Mouse (Mus musculus) gastrocnemius, adult 8-10 months (tissue): ENCODE results near the gene Itgb1bp1. TPM values are rescaled to one million over a fixed set of nuclear protein-coding genes. Genes with fewer than 3 reads are reported as not detected.

Source experiments
- DNase-seq, 2 experiments: peaks; one replicate each; pipeline ENCODE4 v3.0.0; 2022; ENCODE audit warnings: low spot score in 2 of 2
- total RNA-seq, 4 experiments: library from RNA; stranded (reverse); gene quantifications; 2 replicates each; pipeline ENCODE4 v1.2.4; 2022

Itgb1bp1 gene
- total RNA-seq: 10 to 100 TPM; 40.3 to 53.1 (median 47.7) TPM

DNA sequence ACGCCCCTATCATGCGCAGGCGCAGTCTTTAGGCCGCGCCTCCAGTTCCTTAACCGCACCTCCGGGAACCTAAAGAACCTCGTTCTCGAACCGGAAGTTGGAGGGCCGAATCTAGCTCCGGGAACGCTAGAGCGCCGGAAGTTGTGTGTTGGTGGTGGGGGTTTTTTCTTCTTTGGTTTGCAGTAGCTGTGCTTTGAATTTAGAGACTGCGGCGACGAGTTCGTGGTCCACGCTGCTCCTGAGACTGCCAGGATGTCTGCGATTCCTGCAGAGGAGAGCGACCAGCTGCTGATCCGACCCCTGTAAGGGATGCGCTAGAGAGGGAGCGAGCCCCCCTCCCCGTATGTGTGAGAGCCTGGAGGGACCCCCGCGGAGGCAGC, at the start of gene Itgb1bp1:
TSS of gene Itgb1bp1 (minus strand) at position 42 of the 380 bp plus-strand sequence.
- peak; percentile 98 to 99 for DNase-seq

GRCm38 (mm10) chr12:21335869-21336268, 49.8 kb upstream of the Itgb1bp1 start:
- DNase-seq: no peak

DNA sequence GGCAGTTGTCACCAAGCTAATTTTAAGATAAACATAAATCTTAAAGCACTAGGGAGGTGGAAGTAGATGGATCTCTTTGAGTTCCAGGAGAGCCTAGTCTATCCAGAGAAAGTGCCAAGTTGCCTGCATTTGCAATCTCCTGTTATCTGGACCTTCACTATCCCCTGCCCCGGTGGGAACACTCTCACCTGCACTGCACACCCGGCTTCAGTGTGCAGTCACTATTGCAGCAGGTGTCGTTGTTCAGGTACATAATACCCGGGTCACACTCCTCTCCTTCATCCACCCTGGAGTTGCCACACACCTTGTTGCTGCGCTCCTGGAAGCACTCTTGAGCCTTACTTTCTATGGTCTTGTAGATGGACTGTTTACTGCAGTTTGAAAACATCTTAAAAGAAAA, 47.7 kb upstream of the Itgb1bp1 start:
- no peak for DNase-seq

GRCm38 (mm10) chr12:21333021-21333420, 46.9 kb upstream of the Itgb1bp1 start:
- DNase-seq: no peak

GRCm38 (mm10) chr12:21331711-21332110, 45.6 kb upstream of the Itgb1bp1 start:
- DNase-seq: no peak

DNA sequence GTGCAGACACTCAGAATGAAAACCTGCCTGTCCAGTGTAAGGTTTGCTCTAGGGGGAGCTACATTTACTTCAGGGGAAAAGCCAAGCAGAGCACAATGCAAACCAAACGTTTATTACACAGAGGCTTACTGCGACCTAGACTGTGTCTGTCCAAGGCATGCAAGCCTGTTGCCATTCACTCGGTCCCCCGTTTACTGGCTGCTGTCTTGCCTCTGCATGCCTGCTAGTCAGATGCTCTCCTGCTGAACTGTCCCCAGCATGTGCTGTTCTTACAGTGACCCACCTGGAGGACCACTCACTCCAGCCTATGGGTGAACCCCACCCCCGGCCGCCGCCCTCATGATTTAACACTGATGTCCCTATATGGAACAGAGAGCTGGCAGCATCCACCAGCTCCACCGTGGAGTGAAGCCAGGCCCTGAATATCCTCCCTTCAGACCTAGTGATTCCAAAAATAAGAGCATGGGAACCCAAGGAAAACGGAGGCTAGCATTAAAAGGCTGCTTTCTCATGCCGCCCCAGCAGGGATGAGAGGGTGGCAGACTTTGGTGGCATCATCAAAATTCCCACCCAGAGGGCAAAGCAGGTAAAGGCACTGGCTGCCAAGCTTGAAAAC, 45.0 kb upstream of the Itgb1bp1 start:
- DNase-seq: peak in 1 of 2 experiments; percentile 19

DNA sequence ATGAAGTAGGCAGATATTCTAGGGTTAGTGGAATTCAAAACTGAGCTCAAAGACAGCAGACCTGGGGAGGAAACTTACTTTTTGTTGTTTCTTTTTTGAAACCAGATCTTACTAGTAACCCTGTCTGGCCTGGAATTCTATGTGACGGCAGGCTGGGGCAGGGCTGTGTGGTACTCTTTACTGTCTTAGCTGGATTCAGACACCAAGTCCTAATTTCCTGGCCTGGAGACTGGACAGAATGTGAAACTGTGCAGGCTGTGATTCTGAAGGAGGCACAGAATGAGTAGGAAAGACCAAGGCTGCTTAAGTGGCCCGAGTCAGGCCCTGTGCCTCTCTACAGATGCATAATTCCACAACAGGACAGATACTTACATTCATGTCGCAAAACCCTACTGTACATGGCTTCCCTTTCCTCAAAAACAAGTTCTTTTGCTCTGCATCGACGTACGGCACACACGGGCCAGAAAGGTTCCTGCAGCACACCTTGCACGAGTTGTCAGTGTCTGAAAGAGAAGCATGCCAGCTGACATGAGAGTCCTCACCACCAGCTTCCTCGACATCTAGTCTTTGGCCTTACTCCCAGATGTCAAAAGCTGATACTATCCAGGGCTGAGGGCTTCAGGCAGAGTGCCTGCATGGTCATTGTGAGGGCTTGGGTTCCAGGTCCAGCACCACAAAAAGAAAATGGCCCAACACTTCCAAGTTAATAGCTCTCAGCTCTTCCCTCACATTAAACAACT, 43.7 kb upstream of the Itgb1bp1 start:
- DNase-seq: no peak

- peak; percentile 25 to 37 for DNase-seq
Measured at GRCm38 (mm10) chr12:21326325-21326724, 40.2 kb upstream of the Itgb1bp1 start.

- DNase-seq: no peak
Measured at GRCm38 (mm10) chr12:21325266-21325665, 39.2 kb upstream of the Itgb1bp1 start.

GRCm38 (mm10) chr12:21324101-21324500, 38.0 kb upstream of the Itgb1bp1 start:
- DNase-seq: no peak

- no peak for DNase-seq
Measured at GRCm38 (mm10) chr12:21322856-21323255, 36.8 kb upstream of the Itgb1bp1 start.

DNA sequence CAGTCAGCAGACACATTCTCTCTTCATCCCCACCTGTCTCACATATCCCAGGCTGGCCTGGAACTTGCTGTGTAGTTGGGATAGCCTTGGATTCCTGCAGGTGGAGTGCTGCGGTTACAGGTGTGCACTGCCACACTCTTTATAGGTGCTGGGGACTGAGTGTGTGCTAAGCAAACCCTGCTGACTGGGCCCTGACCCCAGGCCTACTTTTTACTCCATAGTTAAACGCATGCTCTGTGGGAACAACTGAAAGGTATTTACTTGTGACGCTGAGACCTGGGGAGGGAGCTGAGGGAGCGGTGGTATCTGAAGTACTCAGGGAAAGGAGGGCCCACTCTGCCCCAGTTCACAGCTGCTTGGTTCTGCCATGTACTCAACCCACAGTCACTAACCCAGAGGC, 36.2 kb upstream of the Itgb1bp1 start:
- no peak for DNase-seq

GRCm38 (mm10) chr12:21321170-21321569, 35.1 kb upstream of the Itgb1bp1 start:
- DNase-seq: no peak

DNA sequence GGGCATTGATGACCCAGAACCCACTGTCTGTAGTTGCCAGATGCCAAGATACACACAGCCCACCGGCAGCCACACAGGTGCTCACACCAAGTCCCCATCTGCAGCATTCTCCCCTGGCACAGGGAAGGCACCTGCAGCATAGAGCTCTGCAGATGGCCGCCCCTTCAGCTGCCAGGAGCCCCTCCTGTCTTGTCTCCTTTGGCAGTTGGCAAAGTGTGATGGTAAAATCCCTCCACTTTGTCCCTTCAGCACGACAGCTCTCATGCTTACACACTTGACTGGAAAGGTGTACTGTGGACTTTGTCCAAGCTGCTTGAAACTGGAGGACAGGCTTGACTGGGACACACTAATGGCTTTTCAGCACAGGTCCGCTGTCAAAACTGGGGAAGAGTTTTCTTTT, 34.2 kb upstream of the Itgb1bp1 start:
- no peak for DNase-seq

GRCm38 (mm10) chr12:21318143-21318895, 32.2 kb upstream of the Itgb1bp1 start:
- no peak for DNase-seq

DNA sequence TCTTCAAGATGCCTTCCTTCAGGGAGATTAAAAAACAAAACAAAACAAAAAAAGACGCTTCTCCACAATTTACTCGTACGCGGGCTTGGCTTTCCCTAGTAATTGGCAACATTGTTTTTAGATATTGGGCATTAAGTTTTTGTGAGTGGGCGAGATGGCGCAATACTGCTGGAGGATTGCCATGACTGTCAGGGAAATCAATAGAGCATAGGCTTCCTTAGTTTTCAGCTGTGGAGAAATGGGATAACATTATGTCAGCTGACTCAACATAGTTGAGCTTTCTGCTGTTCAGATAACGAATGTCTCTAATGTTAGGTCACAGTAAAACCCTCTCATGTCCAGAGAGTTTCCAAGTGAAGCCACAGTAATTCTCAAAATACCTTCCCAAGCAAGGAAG, 30.8 kb upstream of the Itgb1bp1 start:
- peak in 1 of 2 experiments; percentile 11 for DNase-seq

DNA sequence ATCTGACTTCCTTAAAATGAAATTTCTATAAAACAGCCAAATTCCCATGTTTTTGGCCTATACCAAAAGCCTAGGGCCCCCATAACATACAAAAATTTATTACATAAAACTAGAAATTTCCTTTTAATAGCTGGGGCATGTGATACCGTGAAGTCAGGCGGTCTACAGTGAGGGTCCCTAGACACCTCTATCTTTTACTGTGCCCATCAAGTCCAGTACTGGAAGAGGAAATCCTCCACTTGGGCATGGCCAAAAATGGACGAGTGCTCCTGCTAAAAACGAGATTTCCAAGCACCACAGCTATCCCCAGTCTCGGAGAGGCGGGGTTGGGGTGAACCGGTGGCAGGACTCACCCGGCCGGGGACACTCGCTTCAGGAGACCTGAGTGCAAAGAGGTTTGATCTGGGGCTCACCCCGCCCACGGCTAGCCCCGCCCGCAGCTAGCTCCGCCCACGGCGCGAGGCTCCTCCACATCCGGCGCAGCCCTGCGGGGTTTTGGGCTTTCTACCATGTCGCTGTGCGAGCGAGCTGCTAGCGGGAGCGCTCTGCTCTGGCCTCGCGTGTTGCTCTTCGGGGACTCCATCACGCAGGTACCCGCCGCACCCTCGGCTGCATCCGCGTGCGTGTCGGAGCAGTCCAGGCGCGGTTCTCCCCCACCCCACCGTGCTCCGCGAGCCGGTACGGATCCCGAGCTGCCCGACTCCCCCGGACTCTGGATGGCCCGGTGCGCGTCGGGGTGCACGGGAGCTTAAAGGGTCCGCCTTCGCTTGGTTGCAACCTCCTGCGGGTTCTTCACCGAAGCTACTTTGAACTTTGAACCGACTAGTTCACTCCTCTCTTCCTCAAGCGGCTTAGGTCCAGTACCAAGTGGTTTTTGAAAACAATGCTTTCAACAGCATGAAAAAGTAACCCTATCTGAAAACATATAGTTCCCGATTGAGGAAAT, 30.1 kb upstream of the Itgb1bp1 start, which contains the start of gene Iah1:
TSS of gene Iah1 (plus strand) at position 467 of the 946 bp plus-strand sequence.
- DNase-seq: peak; percentile 53 to 62

GRCm38 (mm10) chr12:21312201-21312600, 26.1 kb upstream of the Itgb1bp1 start:
- DNase-seq: no peak

- DNase-seq: no peak
Measured at GRCm38 (mm10) chr12:21306721-21307120, 20.6 kb upstream of the Itgb1bp1 start.

- no peak for DNase-seq
Measured at GRCm38 (mm10) chr12:21305741-21306140, 19.7 kb upstream of the Itgb1bp1 start.

DNA sequence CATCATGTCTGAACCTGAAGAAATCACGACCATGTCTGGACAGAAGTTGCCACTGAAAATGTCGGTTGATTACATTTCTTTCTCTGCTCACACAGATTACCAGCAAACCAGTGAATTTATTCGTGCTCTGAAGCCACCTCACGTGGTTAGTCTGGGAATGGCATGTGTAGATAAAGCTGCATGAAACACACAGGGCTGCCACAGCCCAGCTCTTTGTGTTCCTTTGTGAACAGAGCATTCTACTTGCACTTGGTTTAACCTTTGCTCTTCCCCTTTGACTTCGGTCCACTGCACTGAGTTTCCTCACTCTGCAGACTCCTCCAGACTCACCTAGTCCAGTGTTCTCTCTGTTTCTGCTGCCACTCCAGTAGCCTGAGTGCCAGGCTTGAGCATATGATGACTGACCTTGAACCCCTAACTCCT, 16.3 kb upstream of the Itgb1bp1 start:
- no peak for DNase-seq
